ENCODE assay signal across 11 mouse cellular contexts in genomic region chr10:98880057-98880456, GRCm38 (mm10). TPM values are rescaled to one million over a fixed set of nuclear protein-coding genes. Genes with fewer than 3 reads are reported as not detected.
DNase-seq lines count a peak whose midpoint lies in the region; ATAC-seq lines count a peak whose summit lies in the region.
"Had no signal": no experiment of that assay in that cellular context is flagged by ENCODE, and none has a peak within 500 bp of the region (broad histone marks: within the 10 kb centered on the region; RNA-seq: fewer than 3 reads in every experiment).

No protein-coding gene starts in this region.

- H3K4me1 ChIP-seq in brown adipose tissue, adult 24 weeks (ENCODE audit: control insufficient read depth, insufficient read depth, insufficient read length, low read length), result no peaks in the 10 kb centered on the region
- no peaks in the 10 kb centered on the region; the same call in 1 of the 2 replicates for H3K4me1 ChIP-seq in liver, embryonic 11.5 days (replicated peaks; ENCODE audit: control insufficient read depth, insufficient read depth, low read length)
- no peaks in the 10 kb centered on the region for H3K4me1 ChIP-seq in forebrain, embryonic 11.5 days (replicated peaks; ENCODE audit: control insufficient read depth, insufficient read depth, low read length)
- H3K4me1 ChIP-seq in forebrain, embryonic 10.5 days, result no peaks in the 10 kb centered on the region

- WGBS in liver, embryonic 11.5 days, result 62% methylated on average over 8 of the region's 8 CpGs
- WGBS in forebrain, embryonic 11.5 days, result 86% methylated on average over 8 of the region's 8 CpGs
- WGBS in forebrain, embryonic 10.5 days, result 89% methylated on average over 8 of the region's 8 CpGs

- H3K27me3 ChIP-seq in liver, embryonic 11.5 days (replicated peaks; ENCODE audit: control insufficient read depth, insufficient read depth, low read length), result no peaks in the 10 kb centered on the region
- no peaks in the 10 kb centered on the region for H3K27me3 ChIP-seq in splenic B cell, adult 2 months (ENCODE audit: control insufficient read depth, insufficient read depth, low read length, poor library complexity, severe bottlenecking)
- H3K27me3 ChIP-seq in forebrain, embryonic 11.5 days (ENCODE audit: control insufficient read depth, insufficient read depth, low read length), result no peaks in the 10 kb centered on the region
- H3K27me3 ChIP-seq in forebrain, embryonic 10.5 days (ENCODE audit: poor library complexity, severe bottlenecking), result no peaks in the 10 kb centered on the region

- peak overlapping the region; percentile 12; the same call in 1 of the 2 replicates for H3K4me2 ChIP-seq in liver, embryonic 11.5 days
- H3K4me2 ChIP-seq in forebrain, embryonic 11.5 days (ENCODE audit: low read depth, low read length, severe bottlenecking), result no peak overlapping the region

- peak overlapping the region; percentile 64; the same call in 1 of the 2 replicates for H3K27ac ChIP-seq in brown adipose tissue, adult 24 weeks (replicated peaks; ENCODE audit: low read depth, low read length)
- H3K27ac ChIP-seq in liver, embryonic 11.5 days (ENCODE audit: low read depth, low read length), result peak overlapping the region; percentile 77; the same call in 1 of the 2 replicates
- no peak overlapping the region for H3K27ac ChIP-seq in forebrain, embryonic 11.5 days (ENCODE audit: low read depth, low read length)
- no peak overlapping the region for H3K27ac ChIP-seq in forebrain, embryonic 10.5 days

- peak; percentile 97 for ATAC-seq in liver, embryonic 11.5 days (replicated peaks; ENCODE audit: low FRiP score)
- ATAC-seq in forebrain, embryonic 11.5 days (replicated peaks; ENCODE audit: low FRiP score), result no peak; the same call in 1 of the 2 replicates

- intact Hi-C loops in heart, postnatal 14 days (cut with DNase I), result no loop called here

- peak; percentile 32 to 59 for DNase-seq in heart, adult 18-20 months
- DNase-seq in heart, postnatal 14 days, result no peak
- no peak for DNase-seq in liver, embryonic 11.5 days (ENCODE audit: low spot score)
- peak; percentile 61 for DNase-seq in splenic B cell, adult 2 months (ENCODE audit: low read depth, low spot score)
- DNase-seq in forebrain, embryonic 11.5 days (ENCODE audit: low spot score), result no peak
- DNase-seq in forebrain, embryonic 10.5 days (ENCODE audit: extremely low spot score, low spot score), result no peak
- no peak for DNase-seq in embryo, embryonic 11 days
- DNase-seq: cerebellum, adult 2 months; kidney, postnatal 14 days; retina, postnatal 1 day had no signal

- no peaks in the 10 kb centered on the region for H3K9me3 ChIP-seq in liver, embryonic 11.5 days (ENCODE audit: control insufficient read depth, low read length)
- no peaks in the 10 kb centered on the region for H3K9me3 ChIP-seq in forebrain, embryonic 11.5 days (ENCODE audit: control insufficient read depth, low read length)
- H3K9me3 ChIP-seq in forebrain, embryonic 10.5 days, result no peaks in the 10 kb centered on the region

- H3K4me3 ChIP-seq in brown adipose tissue, adult 24 weeks (ENCODE audit: insufficient read depth, low read depth, low read length), result no peak overlapping the region
- no peak overlapping the region for H3K4me3 ChIP-seq in liver, embryonic 11.5 days (ENCODE audit: low read depth, low read length)
- H3K4me3 ChIP-seq in forebrain, embryonic 11.5 days (ENCODE audit: low read depth, low read length), result no peak overlapping the region
- H3K4me3 ChIP-seq in forebrain, embryonic 10.5 days, result no peak overlapping the region

- H3K36me3 ChIP-seq in liver, embryonic 11.5 days (ENCODE audit: control insufficient read depth, insufficient read depth, low read length), result no peaks in the 10 kb centered on the region
- H3K36me3 ChIP-seq in splenic B cell, adult 2 months (ENCODE audit: control insufficient read depth, insufficient read depth, low read length, poor library complexity, severe bottlenecking), result no peaks in the 10 kb centered on the region
- no peaks in the 10 kb centered on the region for H3K36me3 ChIP-seq in forebrain, embryonic 11.5 days (ENCODE audit: control insufficient read depth, insufficient read depth, low read length)
- no peaks in the 10 kb centered on the region for H3K36me3 ChIP-seq in forebrain, embryonic 10.5 days (replicated peaks)

- no peak overlapping the region for H3K9ac ChIP-seq in liver, embryonic 11.5 days (ENCODE audit: low read depth, low read length)
- H3K9ac ChIP-seq in forebrain, embryonic 11.5 days (ENCODE audit: low read length), result no peak overlapping the region

RNA-seq across cellular contexts. Expression of gene Atp2b1, which starts 34.1 kb away (rescaled TPM):
- total RNA-seq in heart, adult 18-20 months (2021), result 10 to 100 TPM; 61.2 to 61.4 TPM
- 10 to 100 TPM; 71.4 to 77.9 TPM for total RNA-seq in heart, postnatal 14 days (2021)
- polyA plus RNA-seq in brown adipose tissue, adult 24 weeks (2012; ENCODE audit: insufficient read depth, insufficient read length, missing spikeins), result 13.2 and 14.9 TPM in 2 replicates
- 67.4 and 71.9 TPM in 2 replicates for polyA plus RNA-seq in liver, embryonic 11.5 days (2014; fragmentation: Nextera tagmentation; extraction: Ambion mirVana)
- polyA plus RNA-seq in forebrain, embryonic 11.5 days (2014; fragmentation: Nextera tagmentation; extraction: Ambion mirVana), result 81.8 and 83.3 TPM in 2 replicates
- 89.8 and 90.5 TPM in 2 replicates for polyA plus RNA-seq in forebrain, embryonic 10.5 days (2016; fragmentation: Nextera tagmentation; extraction: Ambion mirVana)

Comparison
In these comparisons a context has a peak if more than half of its experiments do, and no peak if none do; other contexts are left out.
1. DNase-seq: peak in heart, adult 18-20 months (2 of 2) and splenic B cell, adult 2 months (single experiment); none in heart, postnatal 14 days (0 of 2), liver, embryonic 11.5 days (single experiment), forebrain, embryonic 11.5 days (single experiment), forebrain, embryonic 10.5 days (single experiment) and embryo, embryonic 11 days (single experiment).
2. H3K27ac ChIP-seq: peak in brown adipose tissue, adult 24 weeks (single experiment) and liver, embryonic 11.5 days (single experiment); none in forebrain, embryonic 11.5 days (single experiment) and forebrain, embryonic 10.5 days (single experiment).